Comparison of ENCODE assay signal across 27 mouse cellular contexts in the genomic region with DNA sequence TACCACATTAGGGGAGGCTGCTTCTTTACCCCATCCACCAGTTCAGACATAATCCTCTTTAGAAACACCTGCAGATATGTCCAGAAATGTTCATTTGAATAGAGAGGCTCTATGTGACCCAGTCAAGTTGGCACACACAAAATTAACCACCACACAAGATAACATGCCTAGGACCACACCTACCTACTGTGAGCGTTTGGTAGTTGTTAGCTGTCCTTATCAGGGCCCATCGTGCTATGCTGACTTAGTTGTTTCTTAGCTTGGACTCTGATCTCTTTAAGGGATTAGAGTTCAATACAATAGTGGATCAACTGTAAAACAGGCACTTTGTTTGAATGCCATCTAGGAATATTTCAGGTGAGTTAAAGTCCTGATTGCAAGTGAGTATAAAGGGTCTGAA. TPM values are rescaled to one million over a fixed set of nuclear protein-coding genes. Genes with fewer than 3 reads are reported as not detected.
A peak's percentile ranks its signal among the peaks of the same experiment; 100 is the strongest.
DNase-seq lines count a peak whose midpoint lies in the region; ATAC-seq lines count a peak whose summit lies in the region.
"Had no signal": no experiment of that assay in that cellular context is flagged by ENCODE, and none has a peak within 500 bp of the region (broad histone marks: within the 10 kb centered on the region; RNA-seq: fewer than 3 reads in every experiment).

No protein-coding gene starts in this region.

- peak; percentile 54; the same call in 1 of the 2 replicates for ATAC-seq in liver, embryonic 13.5 days (ENCODE audit: low read depth)
- ATAC-seq in liver, embryonic 11.5 days (replicated peaks; ENCODE audit: low FRiP score): no peak; the same call in 1 of the 2 replicates
- peak; percentile 92 for ATAC-seq in intestine, embryonic 16.5 days
- peak; percentile 93 for ATAC-seq in megakaryocyte-erythroid progenitor cell, adult 5-6 weeks (replicated peaks; ENCODE audit: low FRiP score, low TSS enrichment, poor library complexity, severe bottlenecking)
- no peak for ATAC-seq in hindbrain, embryonic 13.5 days (ENCODE audit: low FRiP score)
- ATAC-seq: forebrain, embryonic 15.5 days; hindbrain, postnatal 0 days; Patski had no signal

- DNase-seq in liver, embryonic 13.5 days: no peak
- DNase-seq in liver, embryonic 11.5 days (ENCODE audit: low spot score): no peak
- no peak for DNase-seq in ovary, postnatal 14 days (ENCODE audit: low spot score)
- DNase-seq: adrenal gland, postnatal 10 days; adrenal gland, postnatal 36 days; B cell, adult 2 months; cerebellum, adult 18-20 months; cerebellum, adult 9-10 months; cerebellum, postnatal 14 days; gastrocnemius, postnatal 25 days; heart, adult 18-20 months; heart, postnatal 10 days; heart, postnatal 36 days had no signal

- H3K9ac ChIP-seq in liver, embryonic 13.5 days: no peak overlapping the region
- H3K9ac ChIP-seq in liver, embryonic 11.5 days (ENCODE audit: low read depth, low read length): no peak overlapping the region
- H3K9ac ChIP-seq in intestine, embryonic 16.5 days (ENCODE audit: low read depth, low read length): no peak overlapping the region
- no peak overlapping the region for H3K9ac ChIP-seq in hindbrain, embryonic 13.5 days
- H3K9ac ChIP-seq: embryonic facial prominence, embryonic 12.5 days; embryonic facial prominence, embryonic 15.5 days; forebrain, embryonic 15.5 days; heart, embryonic 12.5 days; heart, embryonic 15.5 days; hindbrain, embryonic 14.5 days had no signal

- no peaks in the 10 kb centered on the region for H3K27me3 ChIP-seq in liver, embryonic 13.5 days
- no peaks in the 10 kb centered on the region for H3K27me3 ChIP-seq in liver, embryonic 11.5 days (replicated peaks; ENCODE audit: control insufficient read depth, insufficient read depth, low read length)
- H3K27me3 ChIP-seq in intestine, embryonic 16.5 days (replicated peaks; ENCODE audit: control insufficient read depth, insufficient read depth, low read length): no peaks in the 10 kb centered on the region
- no peaks in the 10 kb centered on the region for H3K27me3 ChIP-seq in hindbrain, embryonic 13.5 days
- H3K27me3 ChIP-seq: CH12.LX; embryonic facial prominence, embryonic 12.5 days; embryonic facial prominence, embryonic 15.5 days; forebrain, embryonic 15.5 days; heart, embryonic 12.5 days; heart, embryonic 15.5 days; Patski had no signal

- H3K9me3 ChIP-seq in liver, embryonic 13.5 days (replicated peaks): no peaks in the 10 kb centered on the region
- H3K9me3 ChIP-seq in liver, embryonic 11.5 days (ENCODE audit: control insufficient read depth, low read length): no peaks in the 10 kb centered on the region
- no peaks in the 10 kb centered on the region for H3K9me3 ChIP-seq in intestine, embryonic 16.5 days (ENCODE audit: control insufficient read depth, low read length)
- no peaks in the 10 kb centered on the region for H3K9me3 ChIP-seq in hindbrain, embryonic 13.5 days
- H3K9me3 ChIP-seq: embryonic facial prominence, embryonic 12.5 days; embryonic facial prominence, embryonic 15.5 days; forebrain, embryonic 15.5 days; G1E; hindbrain, embryonic 10.5 days had no signal

- no peak overlapping the region for H3K4me2 ChIP-seq in liver, embryonic 13.5 days
- H3K4me2 ChIP-seq in liver, embryonic 11.5 days: no peak overlapping the region
- no peak overlapping the region for H3K4me2 ChIP-seq in intestine, embryonic 16.5 days (ENCODE audit: low read depth, low read length)
- H3K4me2 ChIP-seq in hindbrain, embryonic 13.5 days: no peak overlapping the region
- H3K4me2 ChIP-seq: embryonic facial prominence, embryonic 12.5 days; embryonic facial prominence, embryonic 15.5 days; forebrain, embryonic 15.5 days; heart, embryonic 12.5 days; heart, embryonic 15.5 days; hindbrain, embryonic 14.5 days had no signal

- H3K4me3 ChIP-seq in liver, embryonic 13.5 days (replicated peaks): no peak overlapping the region
- H3K4me3 ChIP-seq in liver, embryonic 11.5 days (ENCODE audit: low read depth, low read length): no peak overlapping the region
- H3K4me3 ChIP-seq in intestine, embryonic 16.5 days (ENCODE audit: low read length): no peak overlapping the region
- no peak overlapping the region for H3K4me3 ChIP-seq in hindbrain, embryonic 13.5 days
- H3K4me3 ChIP-seq: embryonic facial prominence, embryonic 12.5 days; embryonic facial prominence, embryonic 15.5 days; forebrain, embryonic 15.5 days; heart, embryonic 12.5 days; heart, embryonic 15.5 days; hindbrain, embryonic 10.5 days had no signal

- 13% methylated on average over 2 of the region's 2 CpGs for WGBS in liver, embryonic 13.5 days (ENCODE audit: insufficient replicate concordance)
- 41% methylated on average over 2 of the region's 2 CpGs for WGBS in liver, embryonic 11.5 days
- WGBS in intestine, embryonic 16.5 days: 72% methylated on average over 2 of the region's 2 CpGs
- WGBS in hindbrain, embryonic 13.5 days: 95% methylated on average over 2 of the region's 2 CpGs

- H3K4me1 ChIP-seq in liver, embryonic 13.5 days (replicated peaks): 0 out of 2 replicates have a peak, but pooled peaks cover 9% of the 10 kb centered on the region
- no peaks in the 10 kb centered on the region for H3K4me1 ChIP-seq in liver, embryonic 11.5 days (replicated peaks; ENCODE audit: control insufficient read depth, insufficient read depth, low read length)
- no peaks in the 10 kb centered on the region for H3K4me1 ChIP-seq in intestine, embryonic 16.5 days (ENCODE audit: control insufficient read depth, insufficient read depth, low read length)
- H3K4me1 ChIP-seq in hindbrain, embryonic 13.5 days (replicated peaks): 0 out of 2 replicates have a peak, but pooled peaks cover 5% of the 10 kb centered on the region
- H3K4me1 ChIP-seq: embryonic facial prominence, embryonic 12.5 days; forebrain, embryonic 15.5 days had no signal

- no peak overlapping the region for H3K27ac ChIP-seq in liver, embryonic 13.5 days
- no peak overlapping the region for H3K27ac ChIP-seq in liver, embryonic 11.5 days (ENCODE audit: low read depth, low read length)
- no peak overlapping the region for H3K27ac ChIP-seq in intestine, embryonic 16.5 days (ENCODE audit: low read length)
- no peak overlapping the region for H3K27ac ChIP-seq in hindbrain, embryonic 13.5 days
- H3K27ac ChIP-seq: embryonic facial prominence, embryonic 12.5 days; embryonic facial prominence, embryonic 15.5 days; forebrain, embryonic 15.5 days; heart, embryonic 15.5 days; hindbrain, embryonic 10.5 days; hindbrain, embryonic 14.5 days; hindbrain, postnatal 0 days had no signal

- no peaks in the 10 kb centered on the region for H3K36me3 ChIP-seq in liver, embryonic 13.5 days
- no peaks in the 10 kb centered on the region for H3K36me3 ChIP-seq in liver, embryonic 11.5 days (ENCODE audit: control insufficient read depth, insufficient read depth, low read length)
- no peaks in the 10 kb centered on the region for H3K36me3 ChIP-seq in intestine, embryonic 16.5 days (ENCODE audit: control insufficient read depth, insufficient read depth, low read length)
- H3K36me3 ChIP-seq in hindbrain, embryonic 13.5 days: no peaks in the 10 kb centered on the region
- H3K36me3 ChIP-seq: embryonic facial prominence, embryonic 12.5 days; embryonic facial prominence, embryonic 15.5 days; forebrain, embryonic 15.5 days; G1E; heart, embryonic 12.5 days; heart, embryonic 15.5 days; hindbrain, embryonic 10.5 days had no signal

RNA-seq across cellular contexts. Expression of a gene that starts 20.1 kb away (rescaled TPM):
- polyA plus RNA-seq in liver, embryonic 13.5 days (2015; fragmentation: Nextera tagmentation; extraction: Ambion mirVana): 2.3 and 2.5 TPM in 2 replicates
- polyA plus RNA-seq in liver, embryonic 11.5 days (2014; fragmentation: Nextera tagmentation; extraction: Ambion mirVana): 9.3 and 13.8 TPM in 2 replicates
- polyA plus RNA-seq in intestine, embryonic 16.5 days (2015; fragmentation: Nextera tagmentation; extraction: Ambion mirVana): 6.2 and 7.6 TPM in 2 replicates
- 15.0 and 21.6 TPM in 2 replicates for total RNA-seq in megakaryocyte-erythroid progenitor cell, adult 5-6 weeks (2014; fragmentation: Nextera tagmentation)
- total RNA-seq in megakaryocyte-erythroid progenitor cell, adult 5-6 weeks (2017): 24.7 and 35.3 TPM in 2 replicates
- polyA plus RNA-seq in hindbrain, embryonic 13.5 days (2015; fragmentation: Nextera tagmentation; extraction: Ambion mirVana): 11.2 and 11.6 TPM in 2 replicates
- total RNA-seq: CH12.LX had no signal
- polyA plus RNA-seq: G1E had no signal

Comparison
In these comparisons a context has a peak if more than half of its experiments do, and no peak if none do; other contexts are left out.
1. ATAC-seq: peak in liver, embryonic 13.5 days (single experiment), intestine, embryonic 16.5 days (single experiment) and megakaryocyte-erythroid progenitor cell, adult 5-6 weeks (single experiment); none in liver, embryonic 11.5 days (single experiment) and hindbrain, embryonic 13.5 days (single experiment).